Mouse (Mus musculus) left cerebral cortex, adult 11 months (tissue): ENCODE measurements around the gene Prpf4b.
"Not testable (repeated sequence)": the region's sequence is repeated elsewhere in the genome, so short reads cannot be mapped to it uniquely, and the experiment has no call there.

Source experiments
- DNase-seq: peaks from one replicate; pipeline ENCODE4 v3.0.0; 2022; ENCODE audit warnings: low spot score

Prpf4b gene

DNA sequence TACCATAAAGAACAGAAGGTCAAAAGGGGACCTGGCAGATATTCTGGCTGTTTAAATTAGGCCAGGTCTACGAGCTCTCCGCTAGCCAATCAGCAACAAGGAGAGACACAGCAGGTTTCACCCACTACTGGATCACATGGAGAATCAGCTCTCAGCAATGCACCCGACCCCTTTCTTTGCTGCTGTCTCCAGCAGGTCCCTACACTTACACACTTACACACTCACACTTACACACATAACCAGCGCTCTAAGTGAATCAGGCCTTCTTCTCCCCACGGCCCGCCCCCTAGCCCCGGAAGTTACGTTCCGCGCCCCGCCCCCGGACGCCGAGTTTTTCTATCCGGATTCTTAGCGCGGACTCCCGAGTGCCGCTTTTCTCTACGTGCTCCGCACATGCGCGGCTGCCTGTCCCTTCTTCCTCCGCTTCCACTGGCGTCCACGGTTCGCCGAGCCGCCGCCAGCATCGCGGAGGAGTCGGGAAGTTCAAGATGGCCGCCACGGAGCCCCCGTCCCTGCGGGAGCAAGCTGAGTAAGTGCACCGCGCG is at the start of gene Prpf4b:
Gene Prpf4b, plus strand, starts transcription at position 137 of the 545 bp plus-strand sequence.
- peak; percentile 85 for DNase-seq

DNA sequence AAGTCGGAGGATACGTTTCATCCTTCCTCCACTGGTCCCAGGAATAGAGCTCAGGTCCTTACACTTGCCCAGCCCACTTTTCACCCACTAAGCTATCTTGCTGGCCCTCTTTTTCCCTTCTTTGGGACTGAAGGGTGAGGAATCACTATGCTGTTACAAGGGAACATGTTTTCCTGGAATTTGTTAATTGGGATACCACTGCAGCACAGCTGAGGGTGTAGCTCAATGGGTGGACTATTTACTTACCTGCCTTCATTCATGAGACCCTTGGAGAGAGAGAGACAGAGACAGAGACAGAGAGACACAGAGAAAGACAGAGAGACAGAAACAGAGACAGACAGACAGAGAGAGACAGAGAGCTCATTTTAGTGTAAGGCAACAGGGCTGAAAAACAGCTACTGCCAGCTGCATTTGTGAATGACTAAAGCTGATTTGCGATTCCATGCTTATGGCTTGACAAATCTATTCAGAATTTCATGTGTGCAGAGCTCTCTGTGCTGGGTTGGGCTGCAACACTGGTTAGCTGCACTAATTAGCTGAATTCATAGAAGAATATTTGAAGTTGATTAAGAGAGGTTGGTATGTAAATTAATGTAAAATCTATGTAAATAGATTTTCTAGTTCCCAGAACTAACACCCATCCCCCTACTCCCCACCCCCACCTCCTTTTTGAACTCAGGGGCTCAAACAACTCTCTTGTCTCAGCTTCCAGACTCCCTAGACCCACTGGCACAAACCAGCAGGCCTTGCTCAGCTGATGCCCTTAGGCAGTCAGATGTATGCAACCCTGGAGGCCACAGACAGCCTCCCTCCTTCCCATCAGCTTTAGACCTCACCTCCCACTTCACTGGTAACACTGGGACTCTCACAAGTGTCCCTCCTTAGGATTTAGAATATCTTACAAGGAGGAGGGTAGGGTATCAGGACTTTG is 48.1 kb upstream of the Prpf4b start:
- no peak for DNase-seq

GRCm38 (mm10) chr13:34827988-34828882 is 46.9 kb upstream of the Prpf4b start:
- no peak for DNase-seq

GRCm38 (mm10) chr13:34842851-34843250 is 32.3 kb upstream of the Prpf4b start:
- DNase-seq: no peak

GRCm38 (mm10) chr13:34850759-34851158 is 24.3 kb upstream of the Prpf4b start:
- no peak for DNase-seq

- no peak for DNase-seq
Observed at GRCm38 (mm10) chr13:34851191-34851784, 23.8 kb upstream of the Prpf4b start.

- no peak for DNase-seq
Observed at GRCm38 (mm10) chr13:34857526-34857925, 17.6 kb upstream of the Prpf4b start.

- DNase-seq: peak; percentile 27
Observed at GRCm38 (mm10) chr13:34859406-34859805, 15.7 kb upstream of the Prpf4b start.

DNA sequence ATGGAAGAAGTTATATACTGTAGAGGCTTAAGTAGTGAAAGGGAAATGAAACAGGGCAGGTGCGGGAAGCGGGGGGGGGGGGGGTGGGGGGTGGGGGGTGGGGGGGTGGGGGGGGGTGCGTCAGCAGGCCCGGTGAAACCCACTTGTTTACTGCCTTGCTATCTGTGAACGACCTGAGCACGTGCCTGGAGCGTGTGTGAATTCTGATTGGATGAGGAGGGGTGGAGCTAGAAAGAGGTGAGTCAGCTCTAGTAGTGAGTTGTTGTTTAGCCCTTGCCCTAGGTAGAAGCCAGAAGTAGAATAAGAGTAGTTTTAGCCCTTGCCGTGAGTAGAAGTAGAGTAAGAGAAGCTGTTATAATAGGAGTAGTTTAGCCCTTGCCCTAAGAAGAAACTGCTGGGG is 13.9 kb upstream of the Prpf4b start:
- DNase-seq: not testable (repeated sequence)

- DNase-seq: peak; percentile 51
Observed at GRCm38 (mm10) chr13:34864420-34865169, 10.5 kb upstream of the Prpf4b start.

- peak; percentile 89 for DNase-seq
Observed at GRCm38 (mm10) chr13:34873801-34874681, 1.1 kb upstream of the Prpf4b start.

DNA sequence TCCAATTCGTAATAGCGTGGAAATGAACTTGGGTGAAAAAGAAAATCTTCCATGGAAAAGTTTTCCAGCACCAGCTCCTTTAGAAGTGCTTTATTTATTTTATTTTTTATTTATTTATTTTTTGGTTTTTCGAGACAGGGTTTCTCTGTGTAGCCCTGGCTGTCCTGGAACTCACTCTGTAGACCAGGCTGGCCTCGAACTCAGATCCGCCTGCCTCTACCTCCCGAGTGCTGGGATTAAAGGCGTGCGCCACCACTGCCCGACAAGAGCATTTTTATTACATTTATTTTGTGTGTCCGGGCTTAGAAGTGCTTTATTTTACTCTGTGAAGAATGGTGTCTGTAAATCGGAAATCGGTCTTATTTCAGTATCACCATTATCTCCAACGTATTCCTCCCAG is 366 bp upstream of the Prpf4b start:
- DNase-seq: peak; percentile 23

GRCm38 (mm10) chr13:34875741-34876445 is 791 bp downstream of the Prpf4b start:
- DNase-seq: no peak

GRCm38 (mm10) chr13:34876481-34876880 is 1.4 kb downstream of the Prpf4b start:
- no peak for DNase-seq

GRCm38 (mm10) chr13:34892871-34893270 is 17.8 kb downstream of the Prpf4b start:
- DNase-seq: no peak

DNA sequence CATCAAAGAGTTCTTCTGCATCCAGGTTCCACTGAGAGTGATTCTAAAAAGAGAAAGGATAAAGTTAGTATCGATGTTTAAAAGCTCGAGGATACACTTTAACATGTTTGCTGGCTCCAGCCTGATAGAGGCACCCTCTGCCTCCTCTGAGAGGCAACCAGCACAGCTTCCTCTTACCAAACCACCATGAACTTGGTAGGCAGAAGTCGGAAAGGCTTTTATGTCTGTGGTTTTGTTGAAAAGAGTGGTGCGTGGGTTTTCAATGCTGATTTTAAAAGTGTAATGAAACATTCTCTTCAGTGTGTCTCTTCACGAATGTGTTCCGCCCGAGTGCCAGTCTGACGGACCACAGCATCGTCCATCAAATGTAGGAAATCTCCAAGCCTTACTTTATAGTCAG is 39.5 kb downstream of the Prpf4b start:
- DNase-seq: no peak

DNA sequence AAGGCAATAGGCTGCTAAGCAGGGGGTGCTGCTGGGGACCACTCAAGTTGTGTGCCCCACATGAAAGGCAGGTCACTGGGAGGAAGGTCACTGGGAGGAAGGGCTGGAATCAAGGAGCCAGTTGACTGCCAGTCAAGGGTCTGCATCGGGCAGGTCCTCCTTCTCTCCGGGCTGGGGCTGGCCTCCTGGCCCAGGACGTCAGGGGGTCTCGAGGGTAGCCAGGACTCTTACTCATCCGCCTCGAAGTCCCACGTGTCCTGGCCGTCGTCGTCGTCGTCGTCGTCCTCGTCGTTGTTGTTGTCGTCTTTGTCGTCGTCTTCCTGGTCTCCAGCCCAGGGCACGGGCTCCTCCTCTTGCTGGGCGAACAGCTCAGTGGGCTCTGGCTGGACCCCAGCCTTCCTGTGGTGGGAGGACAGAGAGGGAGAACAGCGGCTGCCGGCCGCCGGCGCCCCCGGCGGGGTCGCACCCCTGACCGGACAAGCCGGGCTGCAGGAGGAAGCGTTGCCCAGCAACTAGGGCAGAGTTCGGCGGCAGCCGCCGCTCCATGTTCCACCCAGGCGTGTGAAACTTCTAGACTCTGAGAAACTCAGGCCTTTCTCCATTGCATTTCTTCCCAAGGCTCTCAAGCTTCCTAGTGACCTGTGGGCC is 41.5 kb downstream of the Prpf4b start:
- DNase-seq: no peak

- no peak for DNase-seq
Observed at GRCm38 (mm10) chr13:34924210-34924609, 49.1 kb downstream of the Prpf4b start, which contains the start of the genes Fam217a and 4933417A18Rik. Gene Fam217a (minus strand): TSS chr13:34924310. Gene 4933417A18Rik (plus strand): TSS chr13:34924409.
